In the genomic region with DNA sequence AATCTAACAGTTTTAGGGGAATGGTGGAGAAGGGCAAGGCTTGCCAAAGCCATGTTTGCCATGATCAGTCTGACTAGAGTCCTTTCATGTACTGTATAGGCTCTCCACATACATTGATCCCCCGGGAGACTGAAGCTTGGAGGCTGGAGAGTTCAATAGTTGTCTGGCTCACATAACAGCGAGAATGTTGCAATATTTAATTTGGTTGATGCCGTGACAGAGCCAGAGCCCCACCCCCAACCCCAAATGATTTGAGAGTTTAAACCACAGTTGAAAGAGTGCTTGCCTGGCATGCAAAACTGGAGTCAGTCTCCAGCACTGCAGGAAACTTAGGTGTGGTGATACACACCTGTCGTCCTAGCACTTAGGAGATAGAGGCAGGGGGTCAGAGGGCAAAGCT, we compare ENCODE assay signal across 16 mouse cellular contexts. TPM values are rescaled to one million over a fixed set of nuclear protein-coding genes. Genes with fewer than 3 reads are reported as not detected.
DNase-seq lines count a peak whose midpoint lies in the region; ATAC-seq lines count a peak whose summit lies in the region.
"Had no signal": no experiment of that assay in that cellular context is flagged by ENCODE, and none has a peak within 500 bp of the region (broad histone marks: within the 10 kb centered on the region; RNA-seq: fewer than 3 reads in every experiment).

No protein-coding gene starts in this region.

- H3K9me3 ChIP-seq in liver, embryonic 12.5 days (replicated peaks), result no peaks in the 10 kb centered on the region
- H3K9me3 ChIP-seq in liver, embryonic 16.5 days (replicated peaks; ENCODE audit: control insufficient read depth, low read length), result no peaks in the 10 kb centered on the region
- H3K9me3 ChIP-seq in kidney, embryonic 16.5 days (ENCODE audit: low read length), result no peaks in the 10 kb centered on the region
- H3K9me3 ChIP-seq: embryonic facial prominence, embryonic 10.5 days; forebrain, embryonic 13.5 days; hindbrain, embryonic 13.5 days had no signal

- 55% methylated on average over 4 of the region's 4 CpGs for WGBS in liver, embryonic 12.5 days (ENCODE audit: insufficient replicate concordance)
- WGBS in liver, embryonic 16.5 days (ENCODE audit: insufficient replicate concordance), result 42% methylated on average over 4 of the region's 4 CpGs
- WGBS in kidney, embryonic 16.5 days, result 59% methylated on average over 4 of the region's 4 CpGs

- DNase-seq in liver, result peak; percentile 8
- DNase-seq in lung, postnatal 36 days, result peak; percentile 28
- DNase-seq in lung, postnatal 10 days, result no peak
- DNase-seq: adrenal gland, postnatal 14 days; cerebellum, adult 2 months; cerebellum, postnatal 10 days; gastrocnemius, adult 2 months; gastrocnemius, postnatal 25 days; heart, postnatal 10 days; heart, postnatal 4 days had no signal

- no peak for ATAC-seq in liver, embryonic 12.5 days
- ATAC-seq in liver, embryonic 16.5 days (ENCODE audit: low read depth), result peak; percentile 68
- ATAC-seq in kidney, embryonic 16.5 days (ENCODE audit: low FRiP score, low TSS enrichment), result no peak
- ATAC-seq: forebrain, embryonic 13.5 days had no signal

- no peak overlapping the region for H3K27ac ChIP-seq in liver, embryonic 12.5 days
- H3K27ac ChIP-seq in liver, embryonic 16.5 days (ENCODE audit: low read length), result no peak overlapping the region
- no peak overlapping the region for H3K27ac ChIP-seq in kidney, embryonic 16.5 days (ENCODE audit: low read length)
- H3K27ac ChIP-seq: embryonic facial prominence, embryonic 10.5 days; forebrain, embryonic 13.5 days; gastrocnemius, adult 2 months; hindbrain, embryonic 13.5 days had no signal

- no peak overlapping the region for H3K4me2 ChIP-seq in liver, embryonic 12.5 days
- H3K4me2 ChIP-seq in liver, embryonic 16.5 days (ENCODE audit: low read depth, low read length), result no peak overlapping the region
- no peak overlapping the region for H3K4me2 ChIP-seq in kidney, embryonic 16.5 days (replicated peaks; ENCODE audit: low read depth, low read length)
- H3K4me2 ChIP-seq: forebrain, embryonic 13.5 days; hindbrain, embryonic 13.5 days had no signal

- H3K4me3 ChIP-seq in liver, embryonic 12.5 days, result no peak overlapping the region
- H3K4me3 ChIP-seq in liver, embryonic 16.5 days (ENCODE audit: low read depth, low read length), result no peak overlapping the region
- H3K4me3 ChIP-seq in kidney, embryonic 16.5 days (ENCODE audit: low read length), result no peak overlapping the region
- H3K4me3 ChIP-seq: embryonic facial prominence, embryonic 10.5 days; forebrain, embryonic 13.5 days; gastrocnemius, adult 2 months; hindbrain, embryonic 13.5 days had no signal

- peaks cover 7% of the 10 kb centered on the region; the same call in 1 of the 2 replicates for H3K27me3 ChIP-seq in liver, embryonic 12.5 days (replicated peaks)
- no peaks in the 10 kb centered on the region for H3K27me3 ChIP-seq in liver, embryonic 16.5 days (ENCODE audit: control insufficient read depth, insufficient read depth, low read depth, low read length)
- H3K27me3 ChIP-seq in kidney, embryonic 16.5 days (ENCODE audit: insufficient read depth, low read length), result no peaks in the 10 kb centered on the region
- H3K27me3 ChIP-seq: forebrain, embryonic 13.5 days; hindbrain, embryonic 13.5 days had no signal

- no peak overlapping the region for H3K9ac ChIP-seq in liver, embryonic 12.5 days
- H3K9ac ChIP-seq in liver, embryonic 16.5 days (ENCODE audit: low read depth, low read length), result no peak overlapping the region
- no peak overlapping the region for H3K9ac ChIP-seq in kidney, embryonic 16.5 days (replicated peaks; ENCODE audit: low read length)
- H3K9ac ChIP-seq: forebrain, embryonic 13.5 days; hindbrain, embryonic 13.5 days had no signal

- no peaks in the 10 kb centered on the region for H3K4me1 ChIP-seq in liver, embryonic 12.5 days
- no peaks in the 10 kb centered on the region for H3K4me1 ChIP-seq in liver, embryonic 16.5 days (ENCODE audit: control insufficient read depth, low read depth, low read length)
- no peaks in the 10 kb centered on the region for H3K4me1 ChIP-seq in kidney, embryonic 16.5 days (ENCODE audit: insufficient read depth, low read length)

- H3K36me3 ChIP-seq in liver, embryonic 12.5 days, result no peaks in the 10 kb centered on the region
- H3K36me3 ChIP-seq in liver, embryonic 16.5 days (ENCODE audit: control insufficient read depth, insufficient read depth), result no peaks in the 10 kb centered on the region
- H3K36me3 ChIP-seq in kidney, embryonic 16.5 days (ENCODE audit: insufficient read depth, low read length), result no peaks in the 10 kb centered on the region
- H3K36me3 ChIP-seq: embryonic facial prominence, embryonic 10.5 days; hindbrain, embryonic 13.5 days had no signal

RNA-seq across cellular contexts. Expression of a gene that starts 49.8 kb away (rescaled TPM):
- not detected in 2 replicates for polyA plus RNA-seq in liver, embryonic 12.5 days (2016; fragmentation: Nextera tagmentation; extraction: Ambion mirVana)
- 0.32 and 0.35 TPM in 2 replicates for polyA plus RNA-seq in liver, embryonic 16.5 days (2015; fragmentation: Nextera tagmentation; extraction: Ambion mirVana)
- 0.05 and 0.06 TPM in 2 replicates for polyA plus RNA-seq in kidney, embryonic 16.5 days (2015; fragmentation: Nextera tagmentation; extraction: Ambion mirVana)
- polyA plus RNA-seq: forebrain, embryonic 13.5 days had no signal
